Mouse (Mus musculus) midbrain, postnatal 0 days (tissue): ENCODE measurements around the gene Plscr2. TPM values are rescaled to one million over a fixed set of nuclear protein-coding genes. Genes with fewer than 3 reads are reported as not detected.

ENCODE experiments used
- ATAC-seq: fragments of 200-750 bp; cut with Nextera tagmentation; 2 replicates; pipeline ENCODE4 v1.8.0; 2017; ENCODE audit warnings: moderate number of reproducible peaks, mild to moderate bottlenecking, moderate TSS enrichment, moderate library complexity; ENCODE audit not compliant: low FRiP score
- DNase-seq: peaks from one replicate; pipeline ENCODE4 v3.0.0-alpha.2; 2015; ENCODE audit warnings: low spot score
- H3K27ac ChIP-seq: fragments of 300-500 bp; sonication (generic); 2 replicates; pipeline ENCODE4 v1.5.1; 2014; ENCODE audit warnings: low read depth, mild to moderate bottlenecking, low read length, mixed read lengths
- H3K27me3 ChIP-seq: fragments of 300-500 bp; sonication (generic); 2 replicates; pipeline ENCODE4 v1.6.1; 2014; ENCODE audit warnings: low read length, control low read depth, mixed read lengths; ENCODE audit not compliant: insufficient read depth
- H3K36me3 ChIP-seq: fragments of 300-500 bp; sonication (generic); 2 replicates; pipeline ENCODE4 v1.6.1; 2014; ENCODE audit warnings: low read length, control low read depth, mixed read lengths; ENCODE audit not compliant: insufficient read depth
- H3K4me1 ChIP-seq: fragments of 300-500 bp; sonication (generic); 2 replicates; pipeline ENCODE4 v1.6.1; 2014; ENCODE audit warnings: mild to moderate bottlenecking, control low read depth, antibody characterized with exemption, low read length, mixed read lengths; ENCODE audit not compliant: insufficient read depth
- H3K4me2 ChIP-seq: fragments of 300-500 bp; sonication (generic); 2 replicates; pipeline ENCODE4 v1.6.1; 2014; ENCODE audit warnings: low read depth, mild to moderate bottlenecking, low read length, mixed read lengths; ENCODE audit not compliant: poor library complexity, severe bottlenecking
- H3K4me3 ChIP-seq: fragments of 300-500 bp; sonication (generic); 2 replicates; pipeline ENCODE4 v1.5.1; 2014; ENCODE audit warnings: low read depth, mild to moderate bottlenecking, low read length, moderate library complexity
- H3K9ac ChIP-seq: fragments of 300-500 bp; sonication (generic); replicated peaks from 2 replicates; pipeline ENCODE4 v1.6.1; 2014; ENCODE audit warnings: mild to moderate bottlenecking, low read length, moderate library complexity, mixed read lengths; ENCODE audit not compliant: poor library complexity, severe bottlenecking
- H3K9me3 ChIP-seq: fragments of 300-500 bp; sonication (generic); 2 replicates; pipeline ENCODE4 v1.6.1; 2016; ENCODE audit warnings: low read length, control low read depth
- CTCF ChIP-seq: IDR thresholded peaks from 2 replicates; pipeline ENCODE4 v1.5.1; 2016; ENCODE audit warnings: antibody characterized with exemption, mild to moderate bottlenecking
- WGBS: fragments of 180-500 bp; shearing (Covaris S2); extraction: QIAGEN DNeasy Blood & Tissue Kit; methylation state at CpG from one replicate; pipeline ENCODE4 v1.1.7; 2014; 5-methylcytosine and 5-hydroxymethylcytosine counted together
- polyA plus RNA-seq: library from polyadenylated mRNA; unstranded; fragments of >200 nt; fragmentation: Nextera tagmentation; extraction: Ambion mirVana; gene quantifications from 2 replicates; pipeline ENCODE4 v1.2.1, GENCODE M21; 2015
- total RNA-seq: library from RNA; depleted of rRNA; stranded (reverse); fragments of >200 nt; gene quantifications from 2 replicates; pipeline ENCODE4 v1.2.3, GENCODE M21; 2014

Gene Plscr2
- total and polyA plus RNA-seq, 2 experiments from 2014 or later: 1.5 to 1.9 TPM

DNA sequence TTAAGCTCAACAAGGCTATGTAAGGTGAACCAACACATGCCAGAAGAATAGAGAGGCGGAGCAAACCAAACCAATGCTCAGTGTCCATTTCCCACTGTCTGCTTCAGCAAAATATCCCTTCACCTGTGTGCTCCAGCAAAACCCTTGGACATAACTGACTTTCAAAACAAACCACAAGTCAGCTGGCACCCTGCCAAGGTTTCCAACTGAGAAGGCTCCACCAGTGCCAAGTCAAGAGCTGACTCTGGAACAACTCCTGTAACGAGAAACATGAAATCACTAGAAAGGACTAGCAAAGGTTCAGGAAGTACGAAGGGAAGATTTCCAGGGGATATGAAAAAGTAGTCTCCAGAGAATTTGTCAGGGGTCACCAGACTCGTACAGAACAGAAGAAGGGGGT is 4.5 kb upstream of the Plscr2 start:
- DNase-seq (peak; percentile 41), ATAC-seq (no peak)
- Histone ChIP-seq H3K9ac (no peak overlapping the region), H3K9me3 (no peaks in the 10 kb centered on the region), H3K4me2 (no peak overlapping the region), H3K4me1 (no peaks in the 10 kb centered on the region), H3K27me3 (no peaks in the 10 kb centered on the region), H3K4me3 (no peak overlapping the region), H3K36me3 (no peaks in the 10 kb centered on the region), H3K27ac (no peak overlapping the region)
- WGBS: 41% methylated on average over 4 of the region's 4 CpGs
- no peak for TF ChIP-seq CTCF

DNA sequence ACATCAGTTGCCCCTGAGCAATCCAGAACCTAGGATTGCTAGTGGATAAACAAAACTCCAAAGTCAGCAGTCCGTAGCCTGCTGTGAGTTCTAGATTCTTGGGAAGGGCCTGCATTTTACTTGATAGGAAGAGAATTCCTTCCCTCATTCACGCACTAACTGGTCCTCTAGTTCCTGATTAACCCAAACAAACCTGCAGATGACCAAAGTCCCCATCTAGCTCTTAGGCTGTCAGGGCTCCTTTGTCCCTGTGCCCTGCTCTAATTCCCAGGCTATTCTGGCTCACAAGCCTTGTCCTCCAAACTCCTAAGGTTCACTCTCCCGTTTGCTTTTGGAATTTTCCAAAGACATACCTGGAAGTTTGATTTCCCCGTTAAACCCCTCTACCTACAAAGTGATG is 2.8 kb upstream of the Plscr2 start:
- WGBS: 92% methylated on average over 4 of the region's 4 CpGs
- DNase-seq: no peak
- no peaks in the 10 kb centered on the region for H3K9me3 ChIP-seq
- TF ChIP-seq CTCF: no peak
- H3K27me3 ChIP-seq: no peaks in the 10 kb centered on the region
- H3K4me1 ChIP-seq: no peaks in the 10 kb centered on the region
- no peak for ATAC-seq
- no peak overlapping the region for H3K4me3 ChIP-seq
- no peak overlapping the region for H3K4me2 ChIP-seq
- no peak overlapping the region for H3K9ac ChIP-seq
- no peaks in the 10 kb centered on the region for H3K36me3 ChIP-seq
- H3K27ac ChIP-seq: no peak overlapping the region

DNA sequence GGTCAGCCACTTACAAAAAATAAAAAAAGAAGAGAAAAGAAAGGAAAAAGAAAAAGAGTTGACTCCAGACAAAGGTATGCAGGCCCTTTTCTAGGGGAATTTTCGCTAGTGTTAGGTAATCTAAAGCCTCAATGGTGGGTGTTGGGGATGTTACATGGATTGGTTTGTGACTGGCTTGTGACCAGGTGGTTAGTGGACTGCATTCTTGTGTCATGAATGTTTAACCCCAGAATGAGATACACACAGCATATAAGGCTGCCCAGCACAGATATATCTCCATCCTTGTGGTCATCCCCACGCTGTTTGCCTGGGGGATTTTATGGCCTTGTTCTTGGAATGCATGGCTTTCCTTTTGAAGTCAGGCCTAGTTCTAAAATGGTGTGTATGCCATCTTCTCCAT is 2.1 kb upstream of the Plscr2 start:
- WGBS: 88% methylated on average over 2 of the region's 2 CpGs
- no peak for TF ChIP-seq CTCF
- Histone ChIP-seq H3K36me3 (no peaks in the 10 kb centered on the region), H3K9me3 (no peaks in the 10 kb centered on the region), H3K4me2 (no peak overlapping the region), H3K4me3 (no peak overlapping the region), H3K27ac (no peak overlapping the region), H3K9ac (no peak overlapping the region), H3K4me1 (no peaks in the 10 kb centered on the region), H3K27me3 (no peaks in the 10 kb centered on the region)
- ATAC-seq: no peak
- no peak for DNase-seq

DNA sequence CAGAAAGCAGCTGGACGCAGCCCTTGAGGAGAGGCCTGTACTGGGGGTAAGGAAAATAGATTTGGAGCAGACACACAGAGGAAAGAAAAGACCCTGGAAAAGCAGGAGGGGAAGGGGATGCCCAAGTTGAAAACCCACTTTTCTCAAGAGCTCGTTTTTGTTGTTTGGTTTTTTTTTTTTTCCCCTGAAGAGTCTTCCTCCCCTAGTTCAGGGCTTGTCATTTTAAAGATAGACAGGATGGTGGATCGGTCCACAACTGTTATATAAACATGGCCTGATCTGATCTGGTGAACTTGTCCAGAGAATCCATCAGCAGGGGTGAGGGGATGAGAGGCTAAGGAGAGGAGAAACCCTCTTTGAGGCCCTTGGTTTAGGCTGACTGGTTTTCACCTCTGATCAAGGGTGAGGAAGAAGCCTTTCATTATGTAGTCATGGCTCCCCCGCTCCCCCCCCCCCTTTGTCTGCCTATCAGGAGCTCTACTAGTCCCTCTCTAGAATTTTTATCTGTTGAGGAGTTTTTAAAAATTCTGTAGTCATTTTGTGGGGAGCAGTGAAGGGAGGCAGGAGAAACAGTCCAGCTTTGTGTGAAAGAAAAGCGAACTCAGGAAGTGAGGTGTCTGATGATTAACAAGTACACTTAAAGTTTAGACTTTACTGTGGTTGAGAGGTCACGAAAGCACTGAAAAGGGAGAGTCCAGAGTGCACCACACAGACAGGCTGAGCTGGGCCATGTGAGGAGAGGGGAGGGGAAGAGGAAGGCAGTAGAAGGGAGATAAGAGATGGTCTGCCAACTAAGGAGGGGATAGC is 1.2 kb upstream of the Plscr2 start:
- TF ChIP-seq CTCF: no peak
- no peaks in the 10 kb centered on the region for H3K27me3 ChIP-seq
- no peaks in the 10 kb centered on the region for H3K4me1 ChIP-seq
- no peak for DNase-seq
- ATAC-seq: no peak
- no peak overlapping the region for H3K4me2 ChIP-seq
- no peak overlapping the region for H3K4me3 ChIP-seq
- H3K36me3 ChIP-seq: no peaks in the 10 kb centered on the region
- H3K9me3 ChIP-seq: no peaks in the 10 kb centered on the region
- H3K9ac ChIP-seq: no peak overlapping the region
- 79% methylated on average over 6 of the region's 6 CpGs for WGBS
- H3K27ac ChIP-seq: no peak overlapping the region

DNA sequence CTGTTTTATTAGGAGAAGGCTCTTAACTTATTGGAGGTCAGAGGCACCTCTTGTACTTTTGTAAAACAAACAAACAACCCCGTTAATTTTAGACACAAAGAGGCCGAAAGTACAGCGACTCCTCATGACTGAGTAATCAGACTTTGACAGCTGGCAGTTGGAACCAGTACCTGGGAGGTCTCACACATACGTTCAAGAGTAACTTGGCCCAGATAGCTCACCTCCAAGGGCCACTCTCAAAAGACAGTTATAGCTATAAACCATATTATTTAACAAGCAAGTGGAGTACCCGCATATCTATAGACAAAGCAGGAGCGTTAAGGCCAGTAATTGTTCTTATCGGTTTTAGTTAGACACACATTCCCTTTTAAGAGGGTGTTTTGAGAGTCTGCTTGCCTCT is 958 bp downstream of the Plscr2 start:
- no peaks in the 10 kb centered on the region for H3K4me1 ChIP-seq
- no peak for ATAC-seq
- no peak overlapping the region for H3K4me2 ChIP-seq
- 87% methylated on average over 7 of the region's 7 CpGs for WGBS
- no peak overlapping the region for H3K27ac ChIP-seq
- DNase-seq: no peak
- H3K9me3 ChIP-seq: no peaks in the 10 kb centered on the region
- H3K9ac ChIP-seq: no peak overlapping the region
- no peak for TF ChIP-seq CTCF
- no peaks in the 10 kb centered on the region for H3K36me3 ChIP-seq
- no peak overlapping the region for H3K4me3 ChIP-seq
- H3K27me3 ChIP-seq: no peaks in the 10 kb centered on the region

DNA sequence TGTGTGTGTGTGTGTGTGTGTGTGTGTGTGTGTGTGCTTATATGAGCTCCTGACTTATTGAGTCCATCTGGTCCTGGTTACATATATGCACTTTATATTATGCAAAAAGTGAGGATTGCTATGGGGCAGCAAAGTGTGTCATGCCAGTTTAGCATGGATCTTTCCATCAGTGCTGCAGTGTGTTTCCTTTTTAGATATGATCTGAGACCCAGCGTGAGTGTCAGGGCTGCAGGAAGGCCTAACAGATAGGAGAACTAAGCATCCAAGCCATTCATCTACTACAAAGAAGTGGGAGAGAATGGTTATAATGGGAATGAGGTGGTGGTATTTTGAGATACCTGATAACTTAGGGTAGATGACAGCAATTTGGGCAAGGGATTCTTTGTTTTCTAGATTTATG is 4.6 kb downstream of the Plscr2 start:
- TF ChIP-seq CTCF: no peak
- H3K4me2 ChIP-seq: no peak overlapping the region
- no peaks in the 10 kb centered on the region for H3K27me3 ChIP-seq
- no peaks in the 10 kb centered on the region for H3K36me3 ChIP-seq
- H3K9me3 ChIP-seq: no peaks in the 10 kb centered on the region
- H3K27ac ChIP-seq: no peak overlapping the region
- ATAC-seq (no peak), DNase-seq (no peak)
- H3K9ac ChIP-seq: no peak overlapping the region
- WGBS: 94% methylated on average over 1 of the region's 1 CpGs
- H3K4me1 ChIP-seq: no peaks in the 10 kb centered on the region
- no peak overlapping the region for H3K4me3 ChIP-seq
